In genomic region chr6:117907301-117907978, GRCm38 (mm10) we compare ENCODE assay signal across 7 mouse cellular contexts. TPM values are rescaled to one million over a fixed set of nuclear protein-coding genes. Genes with fewer than 3 reads are reported as not detected.
DNase-seq lines count a peak whose midpoint lies in the region; TF ChIP-seq lines count a peak whose summit lies in the region.

No protein-coding gene starts in this region.

- H3K27ac ChIP-seq in cortical plate, adult 2 months (ENCODE audit: insufficient read depth, low read length) = peak overlapping the region; percentile 42
- peak overlapping the region; percentile 92 for H3K27ac ChIP-seq in midbrain, embryonic 10.5 days (replicated peaks)

- H3K9me3 ChIP-seq in midbrain, embryonic 10.5 days (replicated peaks) = no peaks in the 10 kb centered on the region

- no peak for TF ChIP-seq CTCF in cortical plate, adult 2 months (IDR thresholded peaks at IDR 0.05; ENCODE audit: extremely low read depth, insufficient read depth, low read length)

- H3K4me3 ChIP-seq in cortical plate, adult 2 months (ENCODE audit: insufficient read depth, low read length) = peak overlapping the region; percentile 65
- H3K4me3 ChIP-seq in midbrain, embryonic 10.5 days = peak overlapping the region; percentile 86

- H3K27me3 ChIP-seq in midbrain, embryonic 10.5 days (ENCODE audit: low read depth, poor library complexity, severe bottlenecking) = no peaks in the 10 kb centered on the region

- TF ChIP-seq POLR2A in cortical plate, adult 2 months (IDR thresholded peaks at IDR 0.05; ENCODE audit: extremely low read depth, insufficient read depth, low read length) = no peak

- no peaks in the 10 kb centered on the region for H3K36me3 ChIP-seq in midbrain, embryonic 10.5 days

- peaks cover 4% of the 10 kb centered on the region; the same call in 1 of the 2 replicates for H3K4me1 ChIP-seq in cortical plate, adult 2 months (ENCODE audit: control insufficient read depth, insufficient read depth, low read length)
- H3K4me1 ChIP-seq in midbrain, embryonic 10.5 days = peaks cover 35% of the 10 kb centered on the region

- WGBS in midbrain, embryonic 10.5 days = under 1% methylated on average over 77 of the region's 77 CpGs

- peak; percentile 93 for DNase-seq in adipocyte (ENCODE audit: low spot score)
- DNase-seq in gastrocnemius, adult 8-10 months (ENCODE audit: low spot score in 2 of 2) = peak; percentile 76 to 82
- peak; percentile 96 for DNase-seq in induced T-regulatory cell, adult 2 months (ENCODE audit: low read depth)
- DNase-seq in left cerebral cortex, postnatal 36 days (ENCODE audit: low spot score in 2 of 2) = peak; percentile 56 to 65
- DNase-seq in midbrain, embryonic 10.5 days (ENCODE audit: low spot score) = peak; percentile 86
- DNase-seq in skeletal muscle tissue, adult 2 months (ENCODE audit: low read depth, low spot score) = peak; percentile 87

- intact Hi-C loops in left cerebral cortex, postnatal 36 days (cut with DNase I) = loop anchor here (2.0 kb wide), 1 partner anchor 67 kb away; the partner anchor contains the start of gene Zfp637

RNA-seq across cellular contexts. Expression of gene Hnrnpf, which starts 7.3 kb away (rescaled TPM):
- polyA plus RNA-seq in cortical plate, adult 2 months (2012; rRNA removed) = 101 and 111 TPM in 2 replicates
- total RNA-seq in gastrocnemius, adult 8-10 months (2022) = 100 to 1,000 TPM in 1 of 4 experiments, 10 to 100 TPM in 3; 85.6 to 104 (median 94.2) TPM
- total RNA-seq in left cerebral cortex, postnatal 36 days (2021) = 100 to 1,000 TPM; 122 to 123 TPM
- 762 and 839 TPM in 2 replicates for polyA plus RNA-seq in midbrain, embryonic 10.5 days (2016; fragmentation: Nextera tagmentation; extraction: Ambion mirVana)

RNA-seq across cellular contexts. Expression of gene Fxyd4, which starts 30.1 kb away (rescaled TPM):
- polyA plus RNA-seq in cortical plate, adult 2 months (2012; rRNA removed) = 0.17 TPM in 1 of 2 replicates, not detected in the other
- not detected for total RNA-seq in gastrocnemius, adult 8-10 months (2022)
- total RNA-seq in left cerebral cortex, postnatal 36 days (2021) = not detected
- 2.8 and 3.0 TPM in 2 replicates for polyA plus RNA-seq in midbrain, embryonic 10.5 days (2016; fragmentation: Nextera tagmentation; extraction: Ambion mirVana)

RNA-seq across cellular contexts. Expression of gene Zfp239, which starts 45.5 kb away (rescaled TPM):
- polyA plus RNA-seq in cortical plate, adult 2 months (2012; rRNA removed) = 34.0 and 34.5 TPM in 2 replicates
- total RNA-seq in gastrocnemius, adult 8-10 months (2022) = 1 to 10 TPM; 1.1 to 2.7 (median 1.9) TPM
- 10 to 100 TPM; 44.7 to 48.0 TPM for total RNA-seq in left cerebral cortex, postnatal 36 days (2021)
- polyA plus RNA-seq in midbrain, embryonic 10.5 days (2016; fragmentation: Nextera tagmentation; extraction: Ambion mirVana) = 12.5 and 12.8 TPM in 2 replicates

Comparison
In these comparisons a context has a peak if more than half of its experiments do, and no peak if none do; other contexts are left out.
1. Peak in every context shown above with its lines: DNase-seq, H3K4me3 ChIP-seq and H3K27ac ChIP-seq.
2. RNA of gene Zfp239, which starts 45.5 kb away (total RNA-seq): 44.7 to 48.0 TPM in left cerebral cortex, postnatal 36 days; 1.1 to 2.7 TPM in gastrocnemius, adult 8-10 months; every median in the first group is over 10 times any median in the second.